Mouse (Mus musculus) adrenal gland, adult 8-10 months (tissue): ENCODE measurements around the gene Ifitm6. TPM values are rescaled to one million over a fixed set of nuclear protein-coding genes. Genes with fewer than 3 reads are reported as not detected.
"Not testable (repeated sequence)": the region's sequence is repeated elsewhere in the genome, so short reads cannot be mapped to it uniquely, and the experiment has no call there.

Experiments used
- DNase-seq: peaks from one replicate; pipeline ENCODE4 v3.0.0; 2022
- total RNA-seq, 4 experiments: library from RNA; stranded (reverse); gene quantifications; 2 replicates each; pipeline ENCODE4 v1.2.4; 2022

The Ifitm6 gene
- total RNA-seq, result 1 to 10 TPM in 2 of 4 experiments, under 1 TPM in 1, not detected in 1; 0.81 to 1.5 (median 1.2) TPM

- DNase-seq, result not testable (repeated sequence)
These were observed at the start of gene Ifitm6 for GRCm38 (mm10) chr7:141017824-141018223. TSS of gene Ifitm6 (minus strand) at chr7:141017924.

- DNase-seq, result no peak
These were observed 46.9 kb upstream of the Ifitm6 start for GRCm38 (mm10) chr7:141064576-141064975.

GRCm38 (mm10) chr7:141064175-141064574, 46.5 kb upstream of the Ifitm6 start:
- DNase-seq, result no peak

GRCm38 (mm10) chr7:141063353-141063752, 45.6 kb upstream of the Ifitm6 start:
- DNase-seq, result no peak

GRCm38 (mm10) chr7:141062525-141062924, 44.8 kb upstream of the Ifitm6 start:
- no peak for DNase-seq

GRCm38 (mm10) chr7:141061269-141061692, 43.6 kb upstream of the Ifitm6 start:
- no peak for DNase-seq

- peak; percentile 48 for DNase-seq
These were observed 42.9 kb upstream of the Ifitm6 start, which contains the start of gene B4galnt4 for GRCm38 (mm10) chr7:141060426-141061242. TSS of gene B4galnt4 (plus strand) at chr7:141061104.

GRCm38 (mm10) chr7:141059929-141060328, 42.2 kb upstream of the Ifitm6 start:
- DNase-seq, result no peak

GRCm38 (mm10) chr7:141058601-141059341, 41.0 kb upstream of the Ifitm6 start:
- no peak for DNase-seq

- no peak for DNase-seq
These were observed 39.8 kb upstream of the Ifitm6 start for GRCm38 (mm10) chr7:141057541-141057940.

GRCm38 (mm10) chr7:141056976-141057375, 39.3 kb upstream of the Ifitm6 start:
- DNase-seq, result no peak

GRCm38 (mm10) chr7:141055785-141056184, 38.1 kb upstream of the Ifitm6 start:
- no peak for DNase-seq

- DNase-seq, result no peak
These were observed 34.7 kb upstream of the Ifitm6 start for GRCm38 (mm10) chr7:141052421-141052820.

GRCm38 (mm10) chr7:141052016-141052415, 34.3 kb upstream of the Ifitm6 start:
- DNase-seq, result no peak

- no peak for DNase-seq
These were observed 33.4 kb upstream of the Ifitm6 start for GRCm38 (mm10) chr7:141051060-141051685.

GRCm38 (mm10) chr7:141049326-141049725, 31.6 kb upstream of the Ifitm6 start:
- DNase-seq, result no peak

- DNase-seq, result peak; percentile 85
These were observed 30.8 kb upstream of the Ifitm6 start for GRCm38 (mm10) chr7:141048226-141049218.

- DNase-seq, result peak; percentile 72
These were observed 30.0 kb upstream of the Ifitm6 start for GRCm38 (mm10) chr7:141047581-141048225.

- no peak for DNase-seq
These were observed 29.3 kb upstream of the Ifitm6 start for GRCm38 (mm10) chr7:141046931-141047580.

- no peak for DNase-seq
These were observed 24.8 kb upstream of the Ifitm6 start for GRCm38 (mm10) chr7:141042539-141042938.

GRCm38 (mm10) chr7:141041661-141042060, 23.9 kb upstream of the Ifitm6 start:
- DNase-seq, result peak; percentile 40
